In genomic region chr1:151097506-151097905, GRCm38 (mm10) we compare ENCODE assay signal across 28 mouse cellular contexts.
DNase-seq lines count a peak whose midpoint lies in the region; ATAC-seq and TF ChIP-seq lines count a peak whose summit lies in the region.
"Had no signal": no experiment of that assay in that cellular context is flagged by ENCODE, and none has a peak within 500 bp of the region (broad histone marks: within the 10 kb centered on the region; RNA-seq: fewer than 3 reads in every experiment).

No protein-coding gene starts in this region.

- H3K36me3 ChIP-seq in midbrain, embryonic 11.5 days (ENCODE audit: control insufficient read depth, insufficient read depth, low read length): no peaks in the 10 kb centered on the region
- H3K36me3 ChIP-seq in midbrain, embryonic 10.5 days: no peaks in the 10 kb centered on the region
- H3K36me3 ChIP-seq in liver, embryonic 16.5 days (ENCODE audit: control insufficient read depth, insufficient read depth): no peaks in the 10 kb centered on the region
- H3K36me3 ChIP-seq in kidney, adult 2 months (ENCODE audit: control insufficient read depth, insufficient read depth, low read length): no peaks in the 10 kb centered on the region
- H3K36me3 ChIP-seq: embryonic facial prominence, embryonic 10.5 days; embryonic facial prominence, embryonic 15.5 days; forebrain, embryonic 12.5 days; heart, embryonic 15.5 days; hindbrain, embryonic 12.5 days; intestine, embryonic 15.5 days; limb, embryonic 15.5 days; lung, embryonic 15.5 days; midbrain, embryonic 13.5 days had no signal

- no peak overlapping the region for H3K4me2 ChIP-seq in midbrain, embryonic 11.5 days
- no peak overlapping the region for H3K4me2 ChIP-seq in liver, embryonic 16.5 days (ENCODE audit: low read depth, low read length)
- H3K4me2 ChIP-seq: embryonic facial prominence, embryonic 15.5 days; forebrain, embryonic 12.5 days; heart, embryonic 15.5 days; hindbrain, embryonic 12.5 days; intestine, embryonic 15.5 days; limb, embryonic 15.5 days; lung, embryonic 15.5 days; midbrain, embryonic 13.5 days had no signal

- H3K9me3 ChIP-seq in midbrain, embryonic 11.5 days (ENCODE audit: control insufficient read depth, low read length): no peaks in the 10 kb centered on the region
- H3K9me3 ChIP-seq in midbrain, embryonic 10.5 days (replicated peaks): no peaks in the 10 kb centered on the region
- H3K9me3 ChIP-seq in liver, embryonic 16.5 days (replicated peaks; ENCODE audit: control insufficient read depth, low read length): no peaks in the 10 kb centered on the region
- H3K9me3 ChIP-seq: embryonic facial prominence, embryonic 10.5 days; embryonic facial prominence, embryonic 15.5 days; forebrain, embryonic 12.5 days; heart, embryonic 15.5 days; hindbrain, embryonic 12.5 days; intestine, embryonic 15.5 days; limb, embryonic 15.5 days; lung, embryonic 15.5 days; midbrain, embryonic 13.5 days had no signal

- TF ChIP-seq CTCF in kidney, adult 2 months (conservative IDR thresholded peaks at IDR 0.05; ENCODE audit: insufficient read depth, insufficient read length, low read depth, low read length): no peak

- 100% methylated on average over 1 of the region's 1 CpGs for WGBS in midbrain, embryonic 11.5 days
- 92% methylated on average over 1 of the region's 1 CpGs for WGBS in midbrain, embryonic 10.5 days
- 61% methylated on average over 1 of the region's 1 CpGs for whole genome bisulfite sequencing in liver, embryonic 16.5 days (ENCODE audit: insufficient replicate concordance)
- 86% methylated on average over 1 of the region's 1 CpGs for WGBS in kidney, adult 2 months

- DNase-seq in midbrain, embryonic 11.5 days (ENCODE audit: low spot score, missing footprints): peak; percentile 35
- DNase-seq in midbrain, embryonic 10.5 days (ENCODE audit: low spot score): no peak
- peak; percentile 55 for DNase-seq in CD4-positive helper T cell, adult 2 months (ENCODE audit: low read depth, low spot score)
- peak; percentile 50 for DNase-seq in T-cell, adult 2 months (ENCODE audit: low spot score)
- no peak for DNase-seq in kidney, adult 2 months
- no peak for DNase-seq in gastrocnemius, postnatal 36 days
- DNase-seq: adrenal gland, postnatal 25 days; B cell, adult 2 months; cerebellum, adult 18-20 months; cerebellum, postnatal 25 days; forebrain, postnatal 0 days; kidney, adult 8-10 months; kidney, postnatal 4 days; left cerebral cortex, postnatal 4 days; retina, postnatal 1 day; right cerebral cortex, postnatal 14 days had no signal

- H3K27ac ChIP-seq in midbrain, embryonic 11.5 days (ENCODE audit: low read depth, low read length): no peak overlapping the region
- no peak overlapping the region; the same call in 1 of the 2 replicates for H3K27ac ChIP-seq in midbrain, embryonic 10.5 days (replicated peaks)
- peak overlapping the region; percentile 71 for H3K27ac ChIP-seq in liver, embryonic 16.5 days (ENCODE audit: low read length)
- H3K27ac ChIP-seq in kidney, adult 2 months (ENCODE audit: insufficient read depth, low read depth, low read length): no peak overlapping the region
- H3K27ac ChIP-seq: embryonic facial prominence, embryonic 10.5 days; embryonic facial prominence, embryonic 15.5 days; forebrain, embryonic 12.5 days; heart, embryonic 15.5 days; hindbrain, embryonic 12.5 days; hindbrain, postnatal 0 days; intestine, embryonic 15.5 days; kidney, postnatal 0 days; limb, embryonic 15.5 days; lung, embryonic 15.5 days; midbrain, embryonic 13.5 days had no signal

- TF ChIP-seq POLR2A in kidney, adult 2 months (IDR thresholded peaks at IDR 0.05; ENCODE audit: low read depth, low read length): no peak

- no peak for ATAC-seq in midbrain, embryonic 11.5 days (ENCODE audit: low FRiP score)
- no peak for ATAC-seq in liver, embryonic 16.5 days (ENCODE audit: low read depth)
- ATAC-seq: forebrain, postnatal 0 days; hindbrain, postnatal 0 days; intestine, embryonic 15.5 days; midbrain, embryonic 13.5 days had no signal

- intact Hi-C loops in gastrocnemius, postnatal 36 days (cut with DNase I): no loop called here

- no peaks in the 10 kb centered on the region for H3K27me3 ChIP-seq in midbrain, embryonic 11.5 days (ENCODE audit: control insufficient read depth, insufficient read depth, low read length)
- no peaks in the 10 kb centered on the region for H3K27me3 ChIP-seq in midbrain, embryonic 10.5 days (ENCODE audit: low read depth, poor library complexity, severe bottlenecking)
- no peaks in the 10 kb centered on the region for H3K27me3 ChIP-seq in liver, embryonic 16.5 days (ENCODE audit: control insufficient read depth, insufficient read depth, low read depth, low read length)
- no peaks in the 10 kb centered on the region for H3K27me3 ChIP-seq in kidney, adult 2 months (replicated peaks; ENCODE audit: control insufficient read depth, insufficient read depth, low read length)
- H3K27me3 ChIP-seq: embryonic facial prominence, embryonic 15.5 days; forebrain, embryonic 12.5 days; heart, embryonic 15.5 days; hindbrain, embryonic 12.5 days; intestine, embryonic 15.5 days; limb, embryonic 15.5 days; lung, embryonic 15.5 days; midbrain, embryonic 13.5 days had no signal

- H3K4me3 ChIP-seq in midbrain, embryonic 11.5 days (ENCODE audit: low read depth, low read length): no peak overlapping the region
- H3K4me3 ChIP-seq in midbrain, embryonic 10.5 days: no peak overlapping the region
- H3K4me3 ChIP-seq in liver, embryonic 16.5 days (ENCODE audit: low read depth, low read length): no peak overlapping the region
- no peak overlapping the region for H3K4me3 ChIP-seq in kidney, adult 2 months (ENCODE audit: insufficient read depth, low read depth, low read length)
- H3K4me3 ChIP-seq: embryonic facial prominence, embryonic 10.5 days; embryonic facial prominence, embryonic 15.5 days; forebrain, embryonic 12.5 days; heart, embryonic 15.5 days; hindbrain, embryonic 12.5 days; intestine, embryonic 15.5 days; limb, embryonic 15.5 days; lung, embryonic 15.5 days; midbrain, embryonic 13.5 days had no signal

- no peak overlapping the region for H3K9ac ChIP-seq in midbrain, embryonic 11.5 days (ENCODE audit: low read length)
- no peak overlapping the region for H3K9ac ChIP-seq in liver, embryonic 16.5 days (ENCODE audit: low read depth, low read length)
- H3K9ac ChIP-seq: embryonic facial prominence, embryonic 15.5 days; forebrain, embryonic 12.5 days; forebrain, postnatal 0 days; heart, embryonic 15.5 days; hindbrain, embryonic 12.5 days; intestine, embryonic 15.5 days; limb, embryonic 15.5 days; lung, embryonic 15.5 days; midbrain, embryonic 13.5 days had no signal

- peaks cover 7% of the 10 kb centered on the region; the same call in 1 of the 2 replicates for H3K4me1 ChIP-seq in midbrain, embryonic 11.5 days (ENCODE audit: control insufficient read depth, insufficient read depth, low read length)
- H3K4me1 ChIP-seq in midbrain, embryonic 10.5 days: peaks cover 10% of the 10 kb centered on the region
- peaks cover 61% of the 10 kb centered on the region for H3K4me1 ChIP-seq in liver, embryonic 16.5 days (ENCODE audit: control insufficient read depth, low read depth, low read length)
- H3K4me1 ChIP-seq in kidney, adult 2 months (ENCODE audit: control insufficient read depth, insufficient read depth, low read length): peaks cover 8% of the 10 kb centered on the region; the same call in 1 of the 2 replicates
- H3K4me1 ChIP-seq: intestine, embryonic 15.5 days had no signal

Comparison
In these comparisons a context has a peak if more than half of its experiments do, and no peak if none do; other contexts are left out.
1. DNase-seq: peak in midbrain, embryonic 11.5 days (single experiment), CD4-positive helper T cell, adult 2 months (single experiment) and T-cell, adult 2 months (single experiment); none in midbrain, embryonic 10.5 days (single experiment), kidney, adult 2 months (single experiment) and gastrocnemius, postnatal 36 days (0 of 2).